Mouse (Mus musculus) Patski (cell line): ENCODE measurements around the gene Wdfy2. TPM values are rescaled to one million over a fixed set of nuclear protein-coding genes. Genes with fewer than 3 reads are reported as not detected.

Source experiments
- ATAC-seq: fragments of 100-300 bp; one replicate; pipeline ENCODE4 v1.8.0; 2021
- CTCF ChIA-PET: fragments of 350-600 bp; sonication (Branson Sonifier 250); formaldehyde crosslinking; loops from one replicate; lab custom pipeline; 2022; ENCODE audit warnings: inconsistent platforms; lab: Charles Lee
- POLR2A ChIA-PET: fragments of 350-600 bp; sonication (Branson Sonifier 250); formaldehyde crosslinking; loops from one replicate; lab custom pipeline; 2022; ENCODE audit warnings: antibody characterized with exemption, inconsistent platforms; lab: Charles Lee
- DNase-seq: peaks from one replicate; pipeline ENCODE4 v3.0.0-alpha.2; 2011; ENCODE audit warnings: low read depth, low spot score
- H3K27me3 ChIP-seq: fragments of 371-371 bp; one replicate; pipeline ENCODE4 v1.5.1; 2021
- CTCF ChIP-seq: fragments of 100-300 bp; IDR thresholded peaks from one replicate; pipeline ENCODE4 v1.5.1; 2021
- in situ Hi-C: fragments of 300-500 bp; cut with MboI; formaldehyde crosslinking; loops from 3 replicates; pipeline ENCODE4 v1.11.1; 2018; ENCODE audit warnings: low pct_unique_long_range_greater_than_20kb, mixed read lengths
- polyA plus RNA-seq: library from polyadenylated mRNA; unstranded; gene quantifications from one replicate; pipeline ENCODE4 v1.2.3, GENCODE M21; 2021

Wdfy2 gene
- polyA plus RNA-seq, 1 experiment from 2014 or later: 9.4 TPM

- CTCF ChIA-PET: no interaction called here
- ATAC-seq (no peak), DNase-seq (no peak)
- in situ Hi-C loops: no loop called here
- TF ChIP-seq CTCF: no peak
- POLR2A ChIA-PET: no interaction called here
- H3K27me3 ChIP-seq: no peaks in the 10 kb centered on the region
These were observed 160.3 kb downstream of the Wdfy2 start, which contains the start of gene Defb47 for GRCm38 (mm10) chr14:62997777-62998176. Gene Defb47, plus strand, starts transcription at chr14:62998077.

- H3K27me3 ChIP-seq: no peaks in the 10 kb centered on the region
- ATAC-seq (no peak), DNase-seq (no peak)
- ChIA-PET POLR2A (no interaction called here), CTCF (no interaction called here)
- in situ Hi-C loops: no loop called here
- TF ChIP-seq CTCF: no peak
These were observed 161.5 kb downstream of the Wdfy2 start for GRCm38 (mm10) chr14:62998977-62999376.

- no peak for TF ChIP-seq CTCF
- in situ Hi-C loops: no loop called here
- no peak for ATAC-seq
- DNase-seq: no peak
- ChIA-PET CTCF (interaction anchor here (1.1 to 1.4 kb wide), 3 partner anchors 9 to 15 kb away, joined by 3 to 4 read pairs (median 3); partner anchors contain the start of gene Defb43), POLR2A (interaction anchor here (0.5 kb wide), 1 partner anchor 65 kb away, joined by 3 read pairs; no protein-coding TSS in a partner anchor)
- no peaks in the 10 kb centered on the region for H3K27me3 ChIP-seq
These were observed 165.1 kb downstream of the Wdfy2 start for GRCm38 (mm10) chr14:63002588-63002987.

Other genes starting within 250 kb of the Wdfy2 start
- gene Serpine3, start 174.0 kb upstream of the Wdfy2 start, polyA plus RNA-seq: not detected
- 25.6 TPM for gene Ints6, start 76.5 kb upstream of the Wdfy2 start, polyA plus RNA-seq
- gene Defb48, start 146.8 kb downstream of the Wdfy2 start, polyA plus RNA-seq: not detected
- gene Defb47, start 160.4 kb downstream of the Wdfy2 start, polyA plus RNA-seq: 2.2 TPM
- gene Defb43, start 174.1 kb downstream of the Wdfy2 start, polyA plus RNA-seq: not detected
- gene Defb42, start 209.3 kb downstream of the Wdfy2 start, polyA plus RNA-seq: 0.59 TPM
- not detected for gene Defb30, start 212.3 kb downstream of the Wdfy2 start, polyA plus RNA-seq